Comparison of ENCODE assay signal across 8 mouse cellular contexts in genomic region chr8:124434126-124434790, GRCm38 (mm10). TPM values are rescaled to one million over a fixed set of nuclear protein-coding genes. Genes with fewer than 3 reads are reported as not detected.
A peak's percentile ranks its signal among the peaks of the same experiment; 100 is the strongest.
DNase-seq lines count a peak whose midpoint lies in the region; ATAC-seq and TF ChIP-seq lines count a peak whose summit lies in the region.

No protein-coding gene starts in this region.

- peak; percentile 68 for TF ChIP-seq POLR2A in brain, embryonic 14.5 days (IDR thresholded peaks at IDR 0.05; ENCODE audit: borderline replicate concordance, extremely low read depth, insufficient read depth, insufficient read length, poor library complexity, severe bottlenecking)

- no peak for TF ChIP-seq CTCF in brain, embryonic 14.5 days (IDR thresholded peaks at IDR 0.05; ENCODE audit: borderline replicate concordance, extremely low read depth, insufficient read depth, insufficient read length)

- ATAC-seq in erythroblast, adult 5-6 weeks (replicated peaks; ENCODE audit: low FRiP score, poor library complexity, severe bottlenecking) = peak; percentile 90
- peak; percentile 98 for ATAC-seq in limb, embryonic 13.5 days (ENCODE audit: low FRiP score, low read depth)
- ATAC-seq in midbrain, embryonic 16.5 days = peak; percentile 97

- no peak overlapping the region; the same call in 1 of the 2 replicates for H3K27ac ChIP-seq in limb, embryonic 13.5 days
- H3K27ac ChIP-seq in midbrain, embryonic 16.5 days (ENCODE audit: low read length) = peak overlapping the region; percentile 84

- WGBS in limb, embryonic 13.5 days = 1% methylated on average over 60 of the region's 101 CpGs
- WGBS in midbrain, embryonic 16.5 days = under 1% methylated on average over 68 of the region's 101 CpGs

- peak overlapping the region; percentile 72 for H3K9ac ChIP-seq in limb, embryonic 13.5 days
- peak overlapping the region; percentile 86 for H3K9ac ChIP-seq in midbrain, embryonic 16.5 days (ENCODE audit: low read depth, low read length)

- peaks cover 16% of the 10 kb centered on the region for H3K4me1 ChIP-seq in limb, embryonic 13.5 days
- peaks cover 32% of the 10 kb centered on the region for H3K4me1 ChIP-seq in midbrain, embryonic 16.5 days (ENCODE audit: control insufficient read depth, insufficient read depth, low read length)

- H3K4me3 ChIP-seq in limb, embryonic 13.5 days = peak overlapping the region; percentile 68
- H3K4me3 ChIP-seq in midbrain, embryonic 16.5 days (ENCODE audit: low read depth, low read length) = peak overlapping the region; percentile 91

- H3K36me3 ChIP-seq in limb, embryonic 13.5 days = no peaks in the 10 kb centered on the region
- H3K36me3 ChIP-seq in midbrain, embryonic 16.5 days (ENCODE audit: control insufficient read depth, insufficient read depth, low read length) = no peaks in the 10 kb centered on the region

- H3K9me3 ChIP-seq in limb, embryonic 13.5 days = no peaks in the 10 kb centered on the region
- H3K9me3 ChIP-seq in midbrain, embryonic 16.5 days (replicated peaks; ENCODE audit: control insufficient read depth, low read length, poor library complexity, severe bottlenecking) = no peaks in the 10 kb centered on the region

- peak overlapping the region; percentile 99 for H3K4me2 ChIP-seq in limb, embryonic 13.5 days (replicated peaks)
- peak overlapping the region; percentile 88 for H3K4me2 ChIP-seq in midbrain, embryonic 16.5 days (ENCODE audit: low read length)

- peak; percentile 85 for DNase-seq in A20 (ENCODE audit: low read depth, low spot score)
- peak; percentile 99 for DNase-seq in brain, embryonic 14.5 days (ENCODE audit: low read depth)
- peak; percentile 88 to 93 for DNase-seq in heart, adult 9 months (ENCODE audit: low spot score in 2 of 2)
- peak; percentile 97 for DNase-seq in kidney, adult 9 months
- DNase-seq in spleen, postnatal 14 days (ENCODE audit: low spot score in 2 of 2) = peak; percentile 60 to 64

- peaks cover 35% of the 10 kb centered on the region for H3K27me3 ChIP-seq in limb, embryonic 13.5 days
- no peaks in the 10 kb centered on the region for H3K27me3 ChIP-seq in midbrain, embryonic 16.5 days (ENCODE audit: control insufficient read depth, insufficient read depth, low read depth, low read length)

RNA-seq across cellular contexts. Expression of gene Pgbd5, which starts 5.2 kb away (rescaled TPM):
- polyA plus RNA-seq in brain, embryonic 14.5 days (2012; rRNA removed) = 32.1 and 33.4 TPM in 2 replicates
- total RNA-seq in erythroblast, adult 5-6 weeks (2015; ENCODE audit: low replicate concordance) = not detected in 2 replicates
- total RNA-seq in erythroblast, adult 5-6 weeks (2017; ENCODE audit: low replicate concordance) = not detected in 2 replicates
- 2.4 and 3.0 TPM in 2 replicates for polyA plus RNA-seq in limb, embryonic 13.5 days (2015; fragmentation: Nextera tagmentation; extraction: Ambion mirVana)
- 12.2 and 13.7 TPM in 2 replicates for polyA plus RNA-seq in midbrain, embryonic 16.5 days (2015; fragmentation: Nextera tagmentation; extraction: Ambion mirVana)
